Mouse (Mus musculus) heart, embryonic 14.5 days (tissue): ENCODE data around the gene Dnajb5. TPM values are rescaled to one million over a fixed set of nuclear protein-coding genes. Genes with fewer than 3 reads are reported as not detected.
A peak's percentile ranks its signal among the peaks of the same experiment; 100 is the strongest.

ENCODE experiments used
- ATAC-seq: fragments of 200-750 bp; cut with Nextera tagmentation; 2 replicates; pipeline ENCODE4 v1.8.0; 2017; ENCODE audit warnings: low read depth, moderate TSS enrichment; ENCODE audit not compliant: insufficient number of reproducible peaks, insufficient read depth, low FRiP score
- H3K27ac ChIP-seq, 2 experiments: fragments of 200-500 bp in 1 of 2; fragments of 300-500 bp in 1 of 2; sonication (generic) in 1 of 2; replicated peaks in 1 of 2; 2 replicates each; pipeline ENCODE4 v1.5.1; 2012 to 2014; ENCODE audit warnings: low read depth in 2 of 2, low read length in 2 of 2, control low read depth in 1 of 2, mild to moderate bottlenecking in 1 of 2, mixed read lengths in 1 of 2; ENCODE audit not compliant: control insufficient read depth in 1 of 2, insufficient read depth in 1 of 2
- H3K27me3 ChIP-seq: fragments of 300-500 bp; sonication (generic); 2 replicates; pipeline ENCODE4 v1.6.1; 2014; ENCODE audit warnings: mild to moderate bottlenecking, low read length, control low read depth; ENCODE audit not compliant: control insufficient read depth, insufficient read depth
- H3K36me3 ChIP-seq: fragments of 300-500 bp; sonication (generic); 2 replicates; pipeline ENCODE4 v1.6.1; 2014; ENCODE audit warnings: mild to moderate bottlenecking, control low read depth, low read length, mixed read lengths; ENCODE audit not compliant: control insufficient read depth, insufficient read depth
- H3K4me1 ChIP-seq, 2 experiments: fragments of 200-500 bp in 1 of 2; fragments of 300-500 bp in 1 of 2; sonication (generic) in 1 of 2; 2 replicates each; pipeline ENCODE4 v1.6.1; 2012 to 2014; ENCODE audit warnings: low read length in 2 of 2, control low read depth in 1 of 2, mixed read lengths in 1 of 2; ENCODE audit not compliant: control insufficient read depth in 2 of 2, insufficient read depth in 2 of 2
- H3K4me2 ChIP-seq: fragments of 300-500 bp; sonication (generic); 2 replicates; pipeline ENCODE4 v1.6.1; 2014; ENCODE audit warnings: mild to moderate bottlenecking, low read length
- H3K4me3 ChIP-seq, 2 experiments: fragments of 200-500 bp in 1 of 2; fragments of 300-500 bp in 1 of 2; sonication (generic) in 1 of 2; 2 replicates each; pipeline ENCODE4 v1.5.1; 2012 to 2014; ENCODE audit warnings: low read length in 2 of 2, mild to moderate bottlenecking in 2 of 2, control low read depth in 1 of 2, low read depth in 1 of 2, moderate library complexity in 1 of 2; ENCODE audit not compliant: control insufficient read depth in 1 of 2, insufficient read depth in 1 of 2
- H3K9ac ChIP-seq: fragments of 300-500 bp; sonication (generic); 2 replicates; pipeline ENCODE4 v1.6.1; 2014; ENCODE audit warnings: mild to moderate bottlenecking, low read length
- H3K9me3 ChIP-seq: fragments of 300-500 bp; sonication (generic); 2 replicates; pipeline ENCODE4 v1.6.1; 2016; ENCODE audit warnings: low read length, control low read depth; ENCODE audit not compliant: control insufficient read depth
- WGBS: fragments of 180-500 bp; shearing (Covaris S2); extraction: QIAGEN DNeasy Blood & Tissue Kit; methylation state at CpG from one replicate; pipeline ENCODE4 v1.1.7; 2014; 5-methylcytosine and 5-hydroxymethylcytosine counted together
- polyA plus RNA-seq: library from polyadenylated mRNA; unstranded; fragments of >200 nt; fragmentation: Nextera tagmentation; extraction: Ambion mirVana; gene quantifications from 2 replicates; pipeline ENCODE4 v1.2.1, GENCODE M21; 2014

Gene Dnajb5
- polyA plus RNA-seq, 1 experiment from 2014 or later: 18.3 TPM

DNA sequence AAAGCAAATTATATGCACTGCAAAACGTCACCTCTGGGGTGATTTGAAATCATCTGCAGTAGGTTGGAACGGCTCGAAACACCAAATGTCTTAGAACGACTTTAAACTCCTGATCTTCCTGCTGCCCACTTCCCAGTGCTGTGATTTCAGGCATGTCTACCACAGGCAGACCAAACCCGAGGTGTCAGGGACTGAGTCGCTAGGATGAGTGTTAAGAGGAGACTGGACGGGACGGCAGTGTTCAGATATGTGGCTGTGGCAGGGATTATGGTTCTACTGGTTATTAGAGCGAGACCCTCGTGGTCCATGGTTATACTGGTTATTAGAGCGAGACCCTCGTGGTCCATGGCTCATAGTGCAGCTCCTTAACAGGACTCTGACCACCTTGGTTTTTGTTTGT lies 34.3 kb upstream of the Dnajb5 start:
- 80% methylated on average over 12 of the region's 12 CpGs for WGBS
- Histone ChIP-seq H3K4me3 (no peak overlapping the region), H3K4me1 (no peaks in the 10 kb centered on the region), H3K36me3 (no peaks in the 10 kb centered on the region), H3K9me3 (no peaks in the 10 kb centered on the region), H3K27ac (no peak overlapping the region), H3K9ac (no peak overlapping the region), H3K27me3 (peaks cover 50% of the 10 kb centered on the region), H3K4me2 (no peak overlapping the region)
- no peak for ATAC-seq

DNA sequence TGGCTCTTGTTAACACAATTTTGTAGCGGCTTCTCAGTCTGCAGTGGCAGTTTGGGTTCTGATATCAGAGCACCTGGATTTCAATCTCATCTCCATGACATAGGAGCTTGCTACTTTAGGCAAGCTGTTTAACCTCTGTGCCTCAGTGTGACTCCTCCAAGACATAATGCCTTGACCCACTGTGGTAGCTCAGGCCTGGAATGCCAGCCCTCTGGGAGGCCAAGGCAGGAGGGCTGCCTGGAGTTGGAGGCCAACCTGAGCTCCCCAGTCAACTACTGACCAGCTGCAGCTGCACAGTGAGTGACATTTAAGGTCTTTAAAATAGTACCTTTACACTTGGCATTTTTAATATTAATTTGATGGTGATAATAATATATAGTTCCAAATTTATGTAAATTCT lies 33.6 kb upstream of the Dnajb5 start:
- 85% methylated on average over 1 of the region's 1 CpGs for WGBS
- H3K4me2 ChIP-seq: peak overlapping the region; percentile 87
- H3K27me3 ChIP-seq: peaks cover 47% of the 10 kb centered on the region
- no peak overlapping the region for H3K9ac ChIP-seq
- H3K27ac ChIP-seq: no peak overlapping the region
- H3K9me3 ChIP-seq: no peaks in the 10 kb centered on the region
- no peaks in the 10 kb centered on the region for H3K4me1 ChIP-seq
- no peaks in the 10 kb centered on the region for H3K36me3 ChIP-seq
- no peak for ATAC-seq
- H3K4me3 ChIP-seq: no peak overlapping the region

DNA sequence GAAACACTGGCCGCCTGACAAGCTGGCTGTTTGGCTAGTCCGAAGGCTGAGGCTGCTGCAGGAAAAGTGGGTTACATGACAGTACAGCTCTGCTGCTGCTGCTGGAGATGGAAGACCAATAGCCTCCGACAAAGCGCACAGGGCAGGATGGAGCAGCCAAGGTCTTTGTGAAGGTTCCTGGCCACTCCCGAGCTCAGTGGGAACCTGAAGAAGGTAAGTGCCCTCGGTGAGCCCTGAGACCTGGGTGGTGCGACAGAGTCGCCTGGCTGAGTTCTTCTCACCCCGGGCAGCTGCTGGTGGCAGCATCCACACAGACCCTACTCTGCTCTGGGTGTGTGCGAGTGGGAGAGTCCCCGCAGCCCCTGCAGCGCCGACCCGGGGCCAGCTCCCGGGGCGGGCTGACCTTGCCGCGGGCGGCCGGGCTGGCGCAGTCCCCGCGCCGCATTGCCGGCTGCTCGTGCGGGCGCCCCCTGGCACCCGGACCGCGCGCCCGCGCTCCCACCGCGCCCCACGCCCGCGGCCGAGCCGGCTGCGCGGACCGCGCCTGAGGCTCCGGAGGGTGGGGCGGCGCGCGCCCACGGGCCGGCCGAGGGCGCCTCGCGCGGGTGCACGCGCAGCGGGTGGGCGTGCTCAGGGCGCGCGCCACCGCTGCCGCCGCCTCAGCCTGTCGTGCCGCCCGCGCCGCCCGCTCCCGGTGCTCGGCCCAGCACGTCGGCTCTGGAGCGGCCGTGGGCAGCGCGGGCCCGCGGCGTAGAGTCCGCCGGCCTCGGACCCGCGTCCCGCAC lies 32.8 kb upstream of the Dnajb5 start, which contains the start of gene Phf24:
Gene Phf24, plus strand, starts transcription at position 44 of the 785 bp plus-strand sequence.
- peak within 1 kb of the TSS; percentile 87 for H3K4me2 ChIP-seq
- peak; percentile 40 for ATAC-seq
- H3K9ac ChIP-seq: peak within 1 kb of the TSS; percentile 85
- H3K27ac ChIP-seq: no peak within 1 kb of the TSS; a peak in 1 of 4 replicates
- no peaks in the 10 kb centered on the region for H3K9me3 ChIP-seq
- peak within 1 kb of the TSS; percentile 67 to 69 for H3K4me3 ChIP-seq
- H3K27me3 ChIP-seq: peaks cover 47% of the 10 kb centered on the region
- no peaks in the 10 kb centered on the region for H3K36me3 ChIP-seq
- WGBS: 1% methylated on average over 67 of the region's 90 CpGs
- no peaks in the 10 kb centered on the region for H3K4me1 ChIP-seq

- peak overlapping the region; percentile 67 to 69 for H3K4me3 ChIP-seq
- no peak overlapping the region for H3K27ac ChIP-seq
- ATAC-seq: peak; percentile 41; the same call in 1 of the 2 replicates
- peak overlapping the region; percentile 87 for H3K4me2 ChIP-seq
- no peaks in the 10 kb centered on the region for H3K9me3 ChIP-seq
- peaks cover 47% of the 10 kb centered on the region for H3K27me3 ChIP-seq
- no peaks in the 10 kb centered on the region for H3K4me1 ChIP-seq
- 3% methylated on average over 26 of the region's 26 CpGs for WGBS
- H3K36me3 ChIP-seq: no peaks in the 10 kb centered on the region
- H3K9ac ChIP-seq: peak overlapping the region; percentile 85
Observed at GRCm38 (mm10) chr4:42917402-42917774, 32.2 kb upstream of the Dnajb5 start.

GRCm38 (mm10) chr4:42920726-42921125 lies 28.9 kb upstream of the Dnajb5 start:
- H3K27ac ChIP-seq: no peak overlapping the region
- 68% methylated on average over 9 of the region's 9 CpGs for WGBS
- peaks cover 38% of the 10 kb centered on the region for H3K27me3 ChIP-seq
- no peaks in the 10 kb centered on the region for H3K4me1 ChIP-seq
- H3K9me3 ChIP-seq: no peaks in the 10 kb centered on the region
- H3K9ac ChIP-seq: no peak overlapping the region
- no peak overlapping the region for H3K4me3 ChIP-seq
- H3K4me2 ChIP-seq: no peak overlapping the region
- no peaks in the 10 kb centered on the region for H3K36me3 ChIP-seq
- ATAC-seq: no peak

DNA sequence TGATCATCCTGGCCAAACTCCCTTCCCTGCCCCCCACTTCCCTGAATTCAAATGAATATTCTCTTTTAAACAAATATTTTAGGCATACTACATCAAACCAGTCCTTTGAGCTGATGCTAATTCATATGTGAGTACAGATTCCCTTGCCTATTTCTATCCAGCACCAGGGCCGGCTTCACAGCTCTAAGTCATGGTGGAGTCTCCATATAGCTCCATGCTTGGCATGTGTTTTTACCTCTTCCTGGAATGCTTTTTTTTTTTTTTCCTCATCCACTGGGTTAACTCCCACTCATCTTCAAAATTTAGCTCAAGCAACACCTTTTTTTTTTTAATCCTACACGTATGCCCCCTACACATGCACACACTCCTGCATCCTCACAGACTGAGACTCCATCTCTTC lies 28.1 kb upstream of the Dnajb5 start:
- no peak for ATAC-seq
- WGBS: 79% methylated on average over 2 of the region's 2 CpGs
- H3K9me3 ChIP-seq: no peaks in the 10 kb centered on the region
- no peak overlapping the region for H3K4me3 ChIP-seq
- no peak overlapping the region for H3K27ac ChIP-seq
- H3K4me1 ChIP-seq: no peaks in the 10 kb centered on the region
- H3K36me3 ChIP-seq: no peaks in the 10 kb centered on the region
- peaks cover 35% of the 10 kb centered on the region for H3K27me3 ChIP-seq
- H3K9ac ChIP-seq: no peak overlapping the region
- no peak overlapping the region for H3K4me2 ChIP-seq

- ATAC-seq: no peak
- Histone ChIP-seq H3K4me1 (no peaks in the 10 kb centered on the region), H3K36me3 (no peaks in the 10 kb centered on the region), H3K27ac (no peak overlapping the region), H3K9me3 (no peaks in the 10 kb centered on the region), H3K4me3 (no peak overlapping the region), H3K4me2 (no peak overlapping the region), H3K27me3 (peaks cover 35% of the 10 kb centered on the region), H3K9ac (no peak overlapping the region)
- WGBS: 68% methylated on average over 6 of the region's 6 CpGs
Observed at GRCm38 (mm10) chr4:42922056-42922455, 27.6 kb upstream of the Dnajb5 start.

- H3K36me3 ChIP-seq: no peaks in the 10 kb centered on the region
- ATAC-seq: no peak
Observed at GRCm38 (mm10) chr4:42922461-42922860, 27.2 kb upstream of the Dnajb5 start.

More at GRCm38 (mm10) chr4:42922461-42922860, 27.2 kb upstream of the Dnajb5 start:
- no peak overlapping the region for H3K27ac ChIP-seq
- no peak overlapping the region for H3K4me3 ChIP-seq
- no peaks in the 10 kb centered on the region for H3K9me3 ChIP-seq
- 79% methylated on average over 8 of the region's 8 CpGs for WGBS
- H3K4me1 ChIP-seq: no peaks in the 10 kb centered on the region
- peaks cover 33% of the 10 kb centered on the region for H3K27me3 ChIP-seq
- no peak overlapping the region for H3K9ac ChIP-seq
- H3K4me2 ChIP-seq: no peak overlapping the region
